Mouse (Mus musculus): Measurements from ENCODE around the gene Vars2. TPM values are rescaled to one million over a fixed set of nuclear protein-coding genes. Genes with fewer than 3 reads are reported as not detected.

The Vars2 gene
- polyA plus RNA-seq, 1 experiment: 13.7 TPM

- Histone ChIP-seq H3K4me2 (ENCODE audit: low read depth) (no peak within 1 kb of the TSS), H3K79me2 (ENCODE audit: control insufficient read depth, insufficient read depth) (no peaks in the 10 kb centered on the region), H3K27me3 (ENCODE audit: control insufficient read depth, insufficient read depth, insufficient read length) (peaks cover 11% of the 10 kb centered on the region), H3ac (ENCODE audit: control insufficient read depth, insufficient read length) (no peak within 1 kb of the TSS), H3K4me3 (no peak within 1 kb of the TSS), H3K36me3 (ENCODE audit: control insufficient read depth, insufficient read depth) (no peaks in the 10 kb centered on the region)
- TF ChIP-seq CEBPB (IDR thresholded peaks at IDR 0.05; ENCODE audit: insufficient read depth, poor library complexity, severe bottlenecking): no peak
- TF ChIP-seq USF1 (IDR thresholded peaks at IDR 0.05; ENCODE audit: low read depth): no peak
- TF ChIP-seq POLR2A (IDR thresholded peaks at IDR 0.05; ENCODE audit: insufficient read length, low read depth): no peak
- TF ChIP-seq MYOG (IDR thresholded peaks at IDR 0.05; ENCODE audit: control insufficient read depth in 1 of 3, insufficient read depth in 1 of 3, insufficient read length in 2 of 3, low read depth in 2 of 3): no peak
- TF ChIP-seq TCF3 (IDR thresholded peaks at IDR 0.05; ENCODE audit: insufficient read length, low read depth): no peak
- no peak for TF ChIP-seq E2F4 (IDR thresholded peaks at IDR 0.05; ENCODE audit: insufficient read depth)
- no peak for TF ChIP-seq REST (IDR thresholded peaks at IDR 0.05; ENCODE audit: insufficient read depth, insufficient read length)
Observed at GRCm38 (mm10) chr17:35626537-35626936, 40.9 kb downstream of the Vars2 start, which contains the start of gene Gm9573. Gene Gm9573, minus strand, starts transcription at chr17:35626637.

GRCm38 (mm10) chr17:35617127-35617526 lies 50.3 kb downstream of the Vars2 start:
- Histone ChIP-seq H3K27me3 (ENCODE audit: control insufficient read depth, insufficient read depth, insufficient read length) (peaks cover 25% of the 10 kb centered on the region), H3ac (ENCODE audit: control insufficient read depth, insufficient read length) (no peak overlapping the region), H3K36me3 (ENCODE audit: control insufficient read depth, insufficient read depth) (no peaks in the 10 kb centered on the region), H3K4me3 (no peak overlapping the region), H3K4me2 (ENCODE audit: low read depth) (no peak overlapping the region), H3K79me2 (ENCODE audit: control insufficient read depth, insufficient read depth) (no peaks in the 10 kb centered on the region)
- no peak for TF ChIP-seq TCF12 (IDR thresholded peaks at IDR 0.05; ENCODE audit: insufficient read depth, poor library complexity, severe bottlenecking)

Other genes starting within 250 kb of the Vars2 start
- not detected for gene H2-Q6, start 242.7 kb downstream of the Vars2 start, polyA plus RNA-seq (2012; fragmentation: generic; extraction: Trizol)
- gene H2-Q7, start 228.4 kb downstream of the Vars2 start, polyA plus RNA-seq (2012; fragmentation: generic; extraction: Trizol): 0.06 TPM
- 0.02 TPM for gene H2-Q10, start 197.5 kb downstream of the Vars2 start, polyA plus RNA-seq (2012; fragmentation: generic; extraction: Trizol)
- not detected for gene Pou5f1, start 161.6 kb downstream of the Vars2 start, polyA plus RNA-seq (2012; fragmentation: generic; extraction: Trizol)
- 11.1 TPM for gene Tcf19, start 150.8 kb downstream of the Vars2 start, polyA plus RNA-seq (2012; fragmentation: generic; extraction: Trizol)
- 8.8 TPM for gene Cchcr1, start 150.5 kb downstream of the Vars2 start, polyA plus RNA-seq (2012; fragmentation: generic; extraction: Trizol)
- gene Psors1c2, start 134.4 kb downstream of the Vars2 start, polyA plus RNA-seq (2012; fragmentation: generic; extraction: Trizol): 0.07 TPM
- gene Cdsn, start 115.5 kb downstream of the Vars2 start, polyA plus RNA-seq (2012; fragmentation: generic; extraction: Trizol): 55.4 TPM
- not detected for gene 2300002M23Rik, start 100.1 kb downstream of the Vars2 start, polyA plus RNA-seq (2012; fragmentation: generic; extraction: Trizol)
- not detected for gene Sfta2, start 66.0 kb downstream of the Vars2 start, polyA plus RNA-seq (2012; fragmentation: generic; extraction: Trizol)
- not detected for gene Gm9573, start 41.0 kb downstream of the Vars2 start, polyA plus RNA-seq (2012; fragmentation: generic; extraction: Trizol)
- 0.05 TPM for gene Mucl3, start 23.9 kb downstream of the Vars2 start, polyA plus RNA-seq (2012; fragmentation: generic; extraction: Trizol)
- gene Gtf2h4, start 6.1 kb upstream of the Vars2 start, polyA plus RNA-seq (2012; fragmentation: generic; extraction: Trizol): 27.4 TPM
- 65.6 TPM for gene Ddr1, start 37.0 kb upstream of the Vars2 start, polyA plus RNA-seq (2012; fragmentation: generic; extraction: Trizol)
- gene Ier3, start 154.1 kb upstream of the Vars2 start, polyA plus RNA-seq (2012; fragmentation: generic; extraction: Trizol): 45.1 TPM
- 107 TPM for gene Flot1, start 155.6 kb upstream of the Vars2 start, polyA plus RNA-seq (2012; fragmentation: generic; extraction: Trizol)
- 692 TPM for gene Tubb5, start 170.7 kb upstream of the Vars2 start, polyA plus RNA-seq (2012; fragmentation: generic; extraction: Trizol)
- gene Mdc1, start 173.9 kb upstream of the Vars2 start, polyA plus RNA-seq (2012; fragmentation: generic; extraction: Trizol): 7.0 TPM
- gene Nrm, start 193.7 kb upstream of the Vars2 start, polyA plus RNA-seq (2012; fragmentation: generic; extraction: Trizol): 18.5 TPM
- 46.2 TPM for gene Ppp1r18, start 198.0 kb upstream of the Vars2 start, polyA plus RNA-seq (2012; fragmentation: generic; extraction: Trizol)
- gene Dhx16, start 212.2 kb upstream of the Vars2 start, polyA plus RNA-seq (2012; fragmentation: generic; extraction: Trizol): 29.4 TPM
- 33.7 TPM for gene 2310061I04Rik, start 229.8 kb upstream of the Vars2 start, polyA plus RNA-seq (2012; fragmentation: generic; extraction: Trizol)
- 23.1 TPM for gene Atat1, start 242.5 kb upstream of the Vars2 start, polyA plus RNA-seq (2012; fragmentation: generic; extraction: Trizol)
- gene Mrps18b, start 248.8 kb upstream of the Vars2 start, polyA plus RNA-seq (2012; fragmentation: generic; extraction: Trizol): 104 TPM
- gene Ppp1r10, start 248.8 kb upstream of the Vars2 start, polyA plus RNA-seq (2012; fragmentation: generic; extraction: Trizol): 32.9 TPM